Mouse (Mus musculus) cortical plate, adult 2 months (tissue): ENCODE measurements around the gene Spata2l. TPM values are rescaled to one million over a fixed set of nuclear protein-coding genes. Genes with fewer than 3 reads are reported as not detected.

Experiments used
- H3K27ac ChIP-seq: fragments of 200-500 bp; 2 replicates; pipeline ENCODE4 v1.5.1; 2012; ENCODE audit warnings: low read length, control low read depth, inconsistent platforms; ENCODE audit not compliant: insufficient read depth
- H3K4me1 ChIP-seq: fragments of 200-500 bp; 2 replicates; pipeline ENCODE4 v1.6.1; 2011; ENCODE audit warnings: low read length; ENCODE audit not compliant: control insufficient read depth, insufficient read depth
- H3K4me3 ChIP-seq: fragments of 200-500 bp; 2 replicates; pipeline ENCODE4 v1.5.1; 2011; ENCODE audit warnings: mild to moderate bottlenecking, low read length, control low read depth; ENCODE audit not compliant: insufficient read depth
- CTCF ChIP-seq: fragments of 200-500 bp; IDR thresholded peaks from 2 replicates; pipeline ENCODE4 v1.5.1; 2011; ENCODE audit warnings: mild to moderate bottlenecking, control low read depth, low read length; ENCODE audit not compliant: insufficient read depth; ENCODE audit errors: extremely low read depth
- POLR2A ChIP-seq: fragments of 200-500 bp; IDR thresholded peaks from 2 replicates; pipeline ENCODE4 v1.6.1; 2011; ENCODE audit warnings: mild to moderate bottlenecking, low read length, control low read depth; ENCODE audit not compliant: insufficient read depth; ENCODE audit errors: extremely low read depth
- polyA plus RNA-seq: library from polyadenylated mRNA; depleted of rRNA; stranded (reverse); fragments of >200 nt; gene quantifications from 2 replicates; pipeline ENCODE4 v1.2.3, GENCODE M21; 2012

Spata2l gene
- polyA plus RNA-seq, 1 experiment: 69.8 TPM

DNA sequence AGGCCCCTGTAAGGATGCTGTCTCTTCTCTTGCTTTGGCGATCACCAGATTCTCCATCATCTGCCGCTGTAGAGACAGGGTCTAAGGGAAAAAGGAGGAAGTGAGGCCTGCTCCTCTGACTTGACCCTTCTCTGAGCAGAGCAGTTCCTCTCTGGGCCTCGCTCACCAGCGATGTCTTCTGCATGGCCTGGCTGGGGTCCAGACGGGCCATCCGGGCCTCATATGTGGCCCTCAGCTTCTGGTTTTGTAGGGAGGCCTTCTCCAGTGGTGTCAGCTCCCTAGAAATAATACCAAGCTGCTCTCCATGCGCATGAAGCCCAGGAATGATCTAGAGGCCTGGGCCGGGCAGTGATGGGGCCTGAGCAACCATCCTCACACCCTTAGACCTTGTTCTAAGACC lies 12.6 kb upstream of the Spata2l start:
- Histone ChIP-seq H3K27ac (no peak overlapping the region), H3K4me1 (peaks cover 2% of the 10 kb centered on the region; the same call in 1 of the 2 replicates), H3K4me3 (no peak overlapping the region)
- TF ChIP-seq CTCF (no peak), POLR2A (no peak)

GRCm38 (mm10) chr8:123247748-123248147 lies 11.7 kb upstream of the Spata2l start:
- TF ChIP-seq CTCF (no peak), POLR2A (no peak)
- no peak overlapping the region for H3K27ac ChIP-seq

DNA sequence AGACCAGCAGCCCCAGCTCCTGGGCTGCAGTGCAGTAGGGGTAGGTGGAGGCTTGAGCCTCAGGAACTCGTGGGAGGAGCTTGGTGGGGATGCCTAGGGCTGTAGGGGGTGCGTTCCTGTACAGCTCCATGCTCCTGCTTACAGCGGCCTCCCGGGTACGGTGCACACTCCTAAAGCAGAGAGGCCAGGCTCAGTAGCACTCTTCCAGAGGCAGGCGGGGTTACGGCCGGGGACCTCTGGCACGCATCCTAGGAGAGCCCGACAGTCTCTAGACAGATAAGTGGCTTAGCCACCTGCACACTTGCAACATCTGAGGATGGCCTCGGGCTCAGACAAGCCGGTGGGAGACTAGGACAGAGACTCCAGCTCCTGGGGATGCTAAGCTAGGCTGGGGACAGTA lies 9.5 kb upstream of the Spata2l start:
- Histone ChIP-seq H3K4me1 (no peaks in the 10 kb centered on the region), H3K4me3 (no peak overlapping the region), H3K27ac (no peak overlapping the region)
- TF ChIP-seq CTCF (no peak), POLR2A (no peak)

More at GRCm38 (mm10) chr8:123247748-123248147, 11.7 kb upstream of the Spata2l start:
- no peak overlapping the region for H3K4me3 ChIP-seq
- peaks cover 2% of the 10 kb centered on the region; the same call in 1 of the 2 replicates for H3K4me1 ChIP-seq

GRCm38 (mm10) chr8:123244382-123244781 lies 8.3 kb upstream of the Spata2l start:
- H3K27ac ChIP-seq: no peak overlapping the region
- TF ChIP-seq CTCF: no peak
- no peak for TF ChIP-seq POLR2A
- H3K4me1 ChIP-seq: no peaks in the 10 kb centered on the region
- H3K4me3 ChIP-seq: no peak overlapping the region

DNA sequence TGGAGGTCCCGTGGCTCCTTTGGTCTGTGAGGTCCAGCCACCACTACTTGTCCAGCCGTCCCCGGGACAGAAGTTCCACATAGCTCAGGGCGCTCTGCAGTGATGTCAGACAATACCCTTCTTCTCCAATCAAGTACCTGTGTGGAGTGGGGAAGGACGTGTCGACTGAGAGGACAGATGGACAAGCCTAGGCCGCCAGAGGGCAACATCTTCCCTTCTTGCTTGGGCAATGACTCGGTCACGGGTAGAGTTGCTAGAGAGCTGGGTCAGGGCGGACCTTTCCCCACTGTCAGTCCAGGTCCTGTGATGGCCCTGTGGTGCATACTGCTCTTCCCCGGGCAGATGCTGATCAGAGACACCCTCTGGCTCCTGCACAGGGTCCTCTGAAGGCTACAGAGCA lies 7.0 kb upstream of the Spata2l start:
- Histone ChIP-seq H3K4me1 (no peaks in the 10 kb centered on the region), H3K27ac (no peak overlapping the region), H3K4me3 (no peak overlapping the region)
- no peak for TF ChIP-seq POLR2A
- no peak for TF ChIP-seq CTCF

DNA sequence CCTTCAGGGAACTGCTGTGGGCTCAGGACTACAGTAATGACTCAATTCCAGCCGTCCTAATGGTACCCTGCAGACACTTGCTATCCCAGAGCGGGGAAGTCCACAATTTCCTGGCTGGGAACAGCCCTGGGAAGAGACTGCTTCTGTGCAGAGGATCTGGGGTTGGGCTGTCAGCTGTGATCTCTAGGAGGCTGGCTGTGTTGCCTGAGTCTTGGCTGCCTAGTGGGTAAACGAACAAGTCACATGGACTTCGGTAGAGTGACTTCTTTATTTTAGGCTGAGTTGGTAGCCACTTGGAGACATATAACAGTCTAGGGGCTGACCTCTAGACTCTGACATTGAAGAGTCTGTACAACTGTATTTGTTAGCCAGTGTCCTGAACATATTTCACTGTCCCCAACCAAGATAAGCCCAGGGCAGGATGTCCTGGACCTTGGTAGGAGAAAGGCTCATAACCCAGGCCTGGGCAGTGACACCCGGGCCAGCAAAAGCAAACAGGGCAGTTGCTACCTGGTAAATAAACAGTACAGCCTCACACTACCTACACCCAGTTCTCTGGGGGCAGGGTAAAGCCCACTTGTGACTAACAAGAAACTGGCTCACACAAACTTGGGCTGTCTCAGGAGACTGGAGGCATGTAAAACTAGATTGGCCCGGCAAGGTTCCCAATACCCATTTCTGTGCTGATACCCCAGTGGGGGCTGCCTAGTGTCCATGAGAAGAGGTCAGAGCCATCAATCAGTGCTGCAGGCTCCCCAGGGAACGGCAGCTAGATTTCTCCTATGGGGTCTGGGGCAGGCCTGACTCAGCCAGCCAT lies 6.3 kb upstream of the Spata2l start:
- TF ChIP-seq CTCF (no peak), POLR2A (no peak)
- Histone ChIP-seq H3K27ac (no peak overlapping the region), H3K4me1 (no peaks in the 10 kb centered on the region), H3K4me3 (no peak overlapping the region)

DNA sequence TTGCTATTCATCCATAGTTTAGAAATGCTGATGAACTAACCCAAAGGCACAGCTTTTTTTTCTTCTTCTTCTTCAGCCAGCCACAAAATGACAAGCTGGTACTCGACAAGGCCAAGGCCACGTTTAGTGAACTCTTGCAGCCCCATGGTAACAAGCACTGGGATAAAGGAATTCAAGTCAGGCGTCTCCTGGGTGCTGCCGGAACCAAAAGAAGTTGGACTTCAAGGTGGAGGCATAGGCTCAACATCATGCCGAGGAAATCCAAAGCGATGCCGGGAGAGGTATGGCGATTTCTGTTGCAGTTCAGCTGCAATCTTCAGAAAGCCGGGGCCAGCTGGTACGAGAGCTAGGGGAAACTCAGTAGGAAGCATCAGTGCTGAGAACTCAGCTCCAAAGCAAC lies 3.4 kb upstream of the Spata2l start:
- Histone ChIP-seq H3K4me3 (no peak overlapping the region), H3K27ac (no peak overlapping the region), H3K4me1 (no peaks in the 10 kb centered on the region)
- TF ChIP-seq POLR2A (no peak), CTCF (no peak)

DNA sequence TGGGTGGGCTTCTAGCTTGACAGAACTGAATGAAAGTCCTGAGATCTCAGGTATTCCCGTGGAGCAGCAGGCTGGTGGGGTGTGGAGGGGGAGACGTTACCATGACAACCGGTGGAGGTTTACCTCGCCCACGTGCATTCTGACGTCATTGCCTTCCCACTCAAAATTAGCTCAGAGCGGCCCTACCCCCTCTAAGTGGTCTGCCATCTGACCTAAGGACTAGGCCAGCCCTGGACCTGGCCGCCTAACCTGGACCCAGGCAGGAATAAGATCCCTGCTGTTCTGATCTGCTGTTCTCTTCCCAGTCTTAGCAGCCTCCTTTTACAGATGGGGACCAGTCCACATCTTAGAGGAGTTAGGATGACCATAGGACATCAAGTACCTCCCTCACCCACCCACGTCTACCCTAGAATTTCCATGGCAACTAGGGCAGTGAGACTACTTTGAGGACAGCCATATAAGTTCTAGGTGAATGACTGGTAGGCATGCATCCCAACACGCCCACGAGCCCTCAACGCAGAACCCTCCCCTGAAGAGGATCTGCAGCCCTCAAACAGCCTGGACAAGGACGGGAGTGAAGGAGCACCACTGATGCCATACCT lies 1.0 kb downstream of the Spata2l start:
- peak overlapping the region; percentile 89 for H3K4me3 ChIP-seq
- peaks cover 2% of the 10 kb centered on the region for H3K4me1 ChIP-seq
- peak overlapping the region; percentile 76 for H3K27ac ChIP-seq
- no peak for TF ChIP-seq CTCF
- peak; percentile 87 for TF ChIP-seq POLR2A

- H3K4me3 ChIP-seq: peak overlapping the region; percentile 89
- H3K27ac ChIP-seq: peak overlapping the region; percentile 22
- H3K4me1 ChIP-seq: peaks cover 2% of the 10 kb centered on the region
- TF ChIP-seq CTCF: no peak
- no peak for TF ChIP-seq POLR2A
These were observed 2.3 kb downstream of the Spata2l start for GRCm38 (mm10) chr8:123233760-123234159.

DNA sequence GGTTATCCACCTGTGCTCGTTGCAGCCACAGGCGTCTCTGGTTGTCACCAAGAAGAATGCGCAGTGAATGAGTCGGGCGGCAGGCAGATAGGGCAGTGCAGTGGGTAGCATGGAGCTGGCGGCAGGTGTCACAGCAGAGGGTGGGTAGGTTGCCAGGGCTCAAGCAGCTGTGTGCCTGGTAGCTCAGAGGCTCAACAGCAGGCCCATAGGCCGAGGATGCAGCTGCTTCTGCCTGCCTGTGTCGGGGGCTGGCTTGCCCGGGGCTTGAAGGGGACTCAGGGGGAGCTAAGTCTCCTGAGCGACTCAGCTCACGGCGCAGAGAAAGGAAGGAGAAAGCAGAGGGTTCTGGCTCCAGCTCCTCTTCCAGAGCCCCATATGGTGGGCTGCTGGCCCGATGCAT lies 2.7 kb downstream of the Spata2l start:
- H3K27ac ChIP-seq: peak overlapping the region; percentile 51; the same call in 1 of the 2 replicates
- TF ChIP-seq CTCF (no peak), POLR2A (peak; percentile 57; the same call in 1 of the 2 replicates)
- peak overlapping the region; percentile 89; the same call in 1 of the 2 replicates for H3K4me3 ChIP-seq
- H3K4me1 ChIP-seq: peaks cover 2% of the 10 kb centered on the region
